Mouse (Mus musculus) limb, embryonic 13.5 days (tissue): ENCODE data around the gene AC131692.1. TPM values are rescaled to one million over a fixed set of nuclear protein-coding genes. Genes with fewer than 3 reads are reported as not detected.

Source experiments
- ATAC-seq: fragments of 200-750 bp; cut with Nextera tagmentation; 2 replicates; pipeline ENCODE4 v1.8.0; 2017; ENCODE audit warnings: low read depth, moderate number of reproducible peaks, moderate TSS enrichment; ENCODE audit not compliant: low FRiP score
- H3K27ac ChIP-seq: fragments of 300-500 bp; sonication (generic); 2 replicates; pipeline ENCODE4 v1.5.1; 2015; ENCODE audit warnings: inconsistent platforms, mild to moderate bottlenecking, moderate library complexity
- H3K27me3 ChIP-seq: fragments of 300-500 bp; sonication (generic); 2 replicates; pipeline ENCODE4 v1.6.1; 2015; ENCODE audit warnings: mild to moderate bottlenecking, inconsistent platforms
- H3K36me3 ChIP-seq: fragments of 300-500 bp; sonication (generic); 2 replicates; pipeline ENCODE4 v1.6.1; 2015; ENCODE audit warnings: inconsistent platforms, mild to moderate bottlenecking, moderate library complexity
- H3K4me1 ChIP-seq: fragments of 300-500 bp; sonication (generic); 2 replicates; pipeline ENCODE4 v1.6.1; 2015; ENCODE audit warnings: inconsistent platforms
- H3K4me2 ChIP-seq: fragments of 300-500 bp; sonication (generic); replicated peaks from 2 replicates; pipeline ENCODE4 v1.6.1; 2015; ENCODE audit warnings: inconsistent platforms, mild to moderate bottlenecking, moderate library complexity
- H3K4me3 ChIP-seq: fragments of 300-500 bp; sonication (generic); 2 replicates; pipeline ENCODE4 v1.5.1; 2015; ENCODE audit warnings: moderate library complexity, mild to moderate bottlenecking, inconsistent platforms
- H3K9ac ChIP-seq: fragments of 300-500 bp; sonication (generic); 2 replicates; pipeline ENCODE4 v1.6.1; 2015; ENCODE audit warnings: mild to moderate bottlenecking, inconsistent platforms
- H3K9me3 ChIP-seq: fragments of 300-500 bp; sonication (generic); 2 replicates; pipeline ENCODE4 v1.6.1; 2016; ENCODE audit warnings: inconsistent platforms
- WGBS: fragments of 180-500 bp; shearing (Covaris S2); methylation state at CpG from one replicate; pipeline ENCODE4 v1.1.7; 2015; 5-methylcytosine and 5-hydroxymethylcytosine counted together
- polyA plus RNA-seq: library from polyadenylated mRNA; unstranded; fragments of >200 nt; fragmentation: Nextera tagmentation; extraction: Ambion mirVana; gene quantifications from 2 replicates; pipeline ENCODE4 v1.2.1, GENCODE M21; 2015

Gene AC131692.1
- polyA plus RNA-seq, 1 experiment from 2014 or later, result 0.73 TPM

DNA sequence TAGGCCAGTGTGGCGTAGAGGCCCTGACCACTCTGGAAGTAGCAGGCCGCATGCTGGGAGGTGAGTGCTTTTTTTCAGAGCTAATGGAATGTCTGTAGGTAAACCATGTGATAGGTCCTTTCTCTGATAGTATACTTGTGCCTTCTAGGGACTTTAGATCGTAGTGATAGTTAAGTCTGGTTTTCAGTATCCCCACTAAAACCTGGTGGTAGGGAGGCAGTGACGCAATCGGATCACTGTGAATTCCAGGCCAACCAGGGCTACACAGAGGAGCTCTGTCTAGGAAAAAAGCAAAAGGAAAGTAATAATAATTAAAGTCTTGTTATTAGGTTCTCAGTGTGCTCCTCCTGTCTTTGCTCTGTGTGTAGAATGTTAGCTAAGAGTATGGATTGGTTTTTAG, 35.7 kb upstream of the AC131692.1 start:
- WGBS, result 29% methylated on average over 5 of the region's 5 CpGs
- H3K27me3 ChIP-seq, result no peaks in the 10 kb centered on the region
- ATAC-seq, result no peak
- H3K4me3 ChIP-seq, result peak overlapping the region; percentile 87
- peaks cover 37% of the 10 kb centered on the region for H3K4me1 ChIP-seq
- H3K9ac ChIP-seq, result peak overlapping the region; percentile 93
- peaks cover 41% of the 10 kb centered on the region for H3K36me3 ChIP-seq
- peak overlapping the region; percentile 55; the same call in 1 of the 2 replicates for H3K27ac ChIP-seq
- H3K4me2 ChIP-seq, result peak overlapping the region; percentile 88
- H3K9me3 ChIP-seq, result no peaks in the 10 kb centered on the region

DNA sequence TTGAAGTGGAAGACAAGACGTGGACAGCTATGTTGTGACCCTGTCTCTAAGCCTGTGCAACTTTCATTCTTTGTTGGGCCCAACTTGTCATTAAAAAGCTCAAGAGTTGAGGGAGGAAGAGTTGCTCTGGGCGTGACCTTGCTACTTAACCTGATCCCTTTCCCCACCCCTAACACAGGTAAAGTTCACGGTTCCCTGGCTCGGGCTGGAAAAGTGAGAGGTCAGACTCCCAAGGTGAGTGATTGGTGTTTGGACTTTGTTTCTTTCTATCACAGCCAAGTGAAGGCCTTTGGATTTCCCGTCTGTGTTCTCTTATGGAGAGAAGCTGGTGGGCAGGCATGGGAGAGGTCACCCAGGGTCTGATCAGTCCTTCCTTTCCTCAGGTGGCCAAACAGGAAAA, 35.3 kb upstream of the AC131692.1 start:
- Histone ChIP-seq H3K27ac (no peak overlapping the region), H3K4me3 (peak overlapping the region; percentile 87), H3K4me2 (peak overlapping the region; percentile 88), H3K4me1 (peaks cover 37% of the 10 kb centered on the region), H3K27me3 (no peaks in the 10 kb centered on the region), H3K9me3 (no peaks in the 10 kb centered on the region), H3K9ac (peak overlapping the region; percentile 93), H3K36me3 (peaks cover 37% of the 10 kb centered on the region)
- 85% methylated on average over 5 of the region's 5 CpGs for WGBS
- ATAC-seq, result no peak

DNA sequence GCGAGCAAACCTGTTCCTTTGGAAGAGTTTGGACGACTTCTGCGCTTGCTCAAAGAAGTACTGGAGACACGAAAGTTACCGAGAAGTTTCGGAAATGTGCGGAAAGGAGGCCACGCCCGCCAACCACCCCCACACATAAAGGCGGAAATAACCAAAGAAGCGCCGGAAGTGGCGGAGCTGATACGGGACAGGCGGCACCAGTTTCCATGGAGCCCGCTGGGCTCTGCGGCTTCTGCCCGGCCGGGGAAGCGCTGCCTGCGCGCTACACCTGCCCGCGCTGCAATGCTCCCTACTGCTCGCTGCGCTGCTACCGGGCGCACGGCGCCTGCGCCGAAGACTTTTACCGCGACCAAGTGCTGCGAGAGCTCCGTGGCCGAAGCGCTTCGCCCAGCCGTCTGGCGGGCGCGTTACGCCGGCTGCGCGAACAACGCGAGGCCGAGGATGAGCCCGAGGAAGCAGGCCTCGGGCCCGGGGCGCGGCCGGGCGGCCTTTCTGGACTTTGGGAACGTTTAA, 33.1 kb upstream of the AC131692.1 start, which contains the start of gene Znhit2:
Gene Znhit2 (plus strand): TSS at position 172 of the 513 bp plus-strand sequence.
- Histone ChIP-seq H3K9ac (peak within 1 kb of the TSS; percentile 97), H3K4me3 (peak within 1 kb of the TSS; percentile 88), H3K4me1 (peaks cover 36% of the 10 kb centered on the region), H3K27ac (peak within 1 kb of the TSS; percentile 94), H3K4me2 (peak within 1 kb of the TSS; percentile 100), H3K9me3 (no peaks in the 10 kb centered on the region), H3K36me3 (peaks cover 18% of the 10 kb centered on the region), H3K27me3 (no peaks in the 10 kb centered on the region)
- under 1% methylated on average over 58 of the region's 58 CpGs for WGBS
- peak; percentile 73 for ATAC-seq

DNA sequence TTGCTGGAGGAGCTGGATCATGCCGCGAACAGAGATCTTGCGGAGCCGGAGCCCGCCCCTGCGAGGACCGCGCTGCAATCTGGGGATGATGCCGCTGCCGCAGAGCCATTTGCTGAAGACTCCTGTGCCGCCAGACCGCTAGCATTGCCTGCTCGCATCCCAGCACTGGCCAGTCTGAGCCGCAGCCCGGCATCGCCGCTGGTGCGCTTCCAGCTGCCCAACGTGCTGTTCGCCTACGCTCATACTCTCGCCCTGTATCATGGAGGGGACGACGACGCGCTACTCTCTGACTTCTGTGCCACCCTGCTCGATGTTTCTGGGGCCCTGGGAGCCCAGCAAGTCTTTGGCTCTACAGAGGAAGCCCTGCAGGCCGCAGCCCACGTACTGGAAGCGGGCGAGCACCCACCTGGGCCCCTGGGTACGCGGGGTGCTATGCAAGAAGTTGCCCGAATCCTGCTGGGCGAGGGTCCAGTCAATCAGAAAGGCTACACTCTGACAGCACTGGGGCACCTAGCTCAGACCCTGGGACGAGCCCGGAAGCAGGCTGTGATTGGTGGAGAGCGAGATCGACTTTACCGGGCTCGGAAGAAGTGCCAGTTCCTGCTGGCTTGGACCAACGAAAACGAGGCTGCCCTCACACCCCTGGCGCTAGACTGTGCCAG, 32.4 kb upstream of the AC131692.1 start:
- Histone ChIP-seq H3K9ac (peak overlapping the region; percentile 97), H3K4me3 (peak overlapping the region; percentile 88), H3K36me3 (peaks cover 18% of the 10 kb centered on the region), H3K9me3 (no peaks in the 10 kb centered on the region), H3K27me3 (no peaks in the 10 kb centered on the region), H3K4me2 (peak overlapping the region; percentile 100), H3K27ac (peak overlapping the region; percentile 94), H3K4me1 (peaks cover 35% of the 10 kb centered on the region)
- 2% methylated on average over 44 of the region's 44 CpGs for WGBS
- no peak for ATAC-seq

DNA sequence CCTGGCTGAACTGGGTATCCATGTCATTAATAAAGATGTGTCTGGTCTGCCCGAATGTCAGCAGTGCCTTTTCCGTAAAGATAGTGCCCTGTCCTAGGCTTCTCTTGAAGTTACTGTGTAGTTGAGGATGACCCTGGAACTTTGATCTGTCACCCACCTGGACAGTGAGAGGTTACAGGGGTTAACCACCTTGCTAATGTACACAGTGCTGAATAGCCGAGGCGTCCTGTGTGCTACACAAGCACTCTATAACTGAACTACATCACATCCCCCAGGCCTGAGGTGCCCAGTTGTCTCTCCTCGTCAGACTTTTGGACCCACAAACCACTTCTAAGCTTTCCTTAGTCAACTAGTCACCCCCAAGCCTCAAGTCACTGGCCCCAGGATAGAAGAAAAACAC, 31.8 kb upstream of the AC131692.1 start:
- Histone ChIP-seq H3K27me3 (no peaks in the 10 kb centered on the region), H3K9me3 (no peaks in the 10 kb centered on the region), H3K9ac (peak overlapping the region; percentile 97), H3K4me1 (peaks cover 39% of the 10 kb centered on the region), H3K4me2 (peak overlapping the region; percentile 100), H3K27ac (no peak overlapping the region; the same call in 1 of the 2 replicates), H3K36me3 (peaks cover 18% of the 10 kb centered on the region), H3K4me3 (peak overlapping the region; percentile 88)
- 72% methylated on average over 5 of the region's 5 CpGs for WGBS
- no peak for ATAC-seq

DNA sequence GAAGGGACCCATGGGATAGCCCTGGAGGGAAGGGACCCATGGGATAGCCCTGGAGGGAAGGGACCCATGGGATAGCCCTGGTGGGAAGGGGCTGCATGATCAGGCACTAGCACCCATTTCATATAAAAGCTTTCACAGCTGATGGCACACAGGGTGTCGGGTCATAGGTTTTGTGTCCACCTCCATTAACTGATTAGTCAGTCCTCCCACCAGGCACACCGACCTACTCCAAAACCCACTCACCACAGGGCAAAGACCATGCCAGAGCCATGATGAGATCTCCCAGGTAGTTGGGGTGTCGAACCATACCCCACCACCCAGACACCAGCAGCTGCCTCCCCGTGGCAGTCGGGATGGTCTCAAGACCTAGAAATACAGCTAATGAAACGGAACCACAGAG, 31.1 kb upstream of the AC131692.1 start:
- Histone ChIP-seq H3K4me1 (peaks cover 44% of the 10 kb centered on the region), H3K4me2 (peak overlapping the region; percentile 100), H3K9me3 (no peaks in the 10 kb centered on the region), H3K27ac (no peak overlapping the region), H3K36me3 (peaks cover 18% of the 10 kb centered on the region), H3K9ac (peak overlapping the region; percentile 97), H3K4me3 (peak overlapping the region; percentile 88; the same call in 1 of the 2 replicates), H3K27me3 (no peaks in the 10 kb centered on the region)
- 89% methylated on average over 6 of the region's 6 CpGs for WGBS
- ATAC-seq, result no peak

DNA sequence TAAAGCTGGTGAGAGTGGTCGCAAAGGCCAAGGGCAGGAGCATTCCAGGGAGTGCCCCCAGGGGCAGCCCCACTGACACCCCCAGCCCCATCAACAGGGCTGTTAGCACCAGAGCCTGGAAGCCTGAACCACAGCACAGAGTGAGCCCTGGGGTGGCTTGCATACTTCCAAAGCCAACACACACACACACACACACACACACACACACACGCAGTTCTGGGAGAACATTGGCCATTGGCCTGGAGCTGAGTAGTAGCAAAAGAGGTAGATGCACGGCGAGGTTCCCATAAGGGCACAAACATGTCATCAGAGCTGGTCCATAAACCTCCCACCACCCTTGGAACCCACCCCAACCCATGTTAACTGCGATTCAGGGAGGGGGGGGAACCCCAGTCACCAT, 27.6 kb upstream of the AC131692.1 start:
- Histone ChIP-seq H3K36me3 (peaks cover 34% of the 10 kb centered on the region), H3K27me3 (no peaks in the 10 kb centered on the region), H3K9me3 (no peaks in the 10 kb centered on the region), H3K4me2 (peak overlapping the region; percentile 98), H3K27ac (0 out of 2 replicates have a peak overlapping the region, but pooled peaks have one; percentile 67), H3K4me3 (peak overlapping the region; percentile 50), H3K9ac (peak overlapping the region; percentile 60), H3K4me1 (peaks cover 34% of the 10 kb centered on the region)
- WGBS, result 32% methylated on average over 5 of the region's 5 CpGs
- ATAC-seq, result no peak

DNA sequence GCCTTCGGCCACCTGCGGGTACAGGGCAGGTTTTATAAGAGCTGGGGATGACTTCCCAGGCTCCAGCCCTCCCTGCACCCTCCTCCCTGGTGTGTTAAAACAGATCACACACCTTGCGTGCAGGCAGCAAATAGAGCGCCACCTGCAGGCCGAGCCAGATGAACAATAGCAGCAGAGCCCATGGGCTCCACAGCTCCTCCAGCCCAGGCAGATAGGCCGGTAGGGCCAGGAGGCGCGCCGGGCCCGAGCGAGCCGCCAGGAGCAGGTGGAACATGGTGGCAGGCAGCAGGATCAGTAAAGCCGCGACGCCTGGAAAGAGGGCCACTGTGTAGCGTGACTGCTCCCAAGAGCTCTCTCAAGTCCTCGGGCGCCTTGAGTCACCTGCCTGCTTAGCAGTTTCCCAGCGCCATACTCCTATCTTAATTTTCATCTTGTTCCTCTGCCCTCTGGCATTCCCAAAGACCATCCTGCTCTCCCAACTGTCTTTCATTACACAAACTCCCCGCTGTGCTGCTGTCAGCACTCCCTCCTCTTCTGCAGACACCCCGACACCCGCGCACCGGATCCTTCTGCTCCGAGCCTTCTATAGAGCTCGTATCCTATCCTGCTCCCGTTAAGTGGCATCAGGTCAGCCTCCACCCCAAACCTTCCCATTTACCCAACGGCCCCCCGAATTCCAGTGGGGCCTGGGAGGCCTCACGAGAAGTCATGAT, 27.1 kb upstream of the AC131692.1 start:
- Histone ChIP-seq H3K27ac (peak overlapping the region; percentile 67), H3K9me3 (no peaks in the 10 kb centered on the region), H3K36me3 (peaks cover 36% of the 10 kb centered on the region), H3K27me3 (no peaks in the 10 kb centered on the region), H3K4me1 (peaks cover 28% of the 10 kb centered on the region), H3K9ac (peak overlapping the region; percentile 60), H3K4me3 (peak overlapping the region; percentile 50), H3K4me2 (peak overlapping the region; percentile 98)
- WGBS, result under 1% methylated on average over 30 of the region's 30 CpGs
- peak; percentile 35 for ATAC-seq

DNA sequence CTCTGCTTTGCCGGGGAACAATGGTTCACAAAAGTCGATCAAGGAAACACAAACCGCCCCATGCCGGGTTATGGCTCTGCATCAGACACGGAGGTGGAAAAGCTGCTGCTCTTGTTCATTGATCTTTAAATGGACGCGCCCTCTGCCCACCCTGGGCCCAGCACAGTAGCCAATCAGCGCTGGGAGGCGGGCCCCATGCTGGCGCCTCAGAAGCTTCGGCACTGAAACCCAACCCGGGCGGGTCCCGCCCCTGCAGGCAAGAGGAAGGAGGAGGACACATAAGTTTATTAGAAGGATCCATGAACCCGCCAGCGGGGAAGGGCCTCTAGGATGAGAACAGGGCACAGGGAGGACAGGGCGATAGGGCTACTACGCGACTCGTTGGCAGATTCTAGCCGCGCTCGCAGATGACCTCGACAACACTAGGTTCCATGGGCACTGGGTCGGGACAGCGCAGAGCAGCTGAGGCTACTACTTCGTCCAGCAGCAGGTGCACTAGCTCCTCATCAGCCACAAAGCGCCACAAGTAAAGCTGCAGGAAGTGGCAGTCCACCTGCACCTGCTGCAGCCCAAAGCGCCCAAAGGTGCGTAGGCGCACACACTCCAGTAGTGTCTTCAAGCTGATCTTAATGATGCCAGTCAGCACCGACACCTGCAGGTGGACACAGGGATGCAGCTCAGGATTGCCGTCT, 26.3 kb upstream of the AC131692.1 start, which contains the start of gene Tm7sf2:
Gene Tm7sf2 (minus strand): TSS at position 650 of the 692 bp plus-strand sequence.
- no peaks in the 10 kb centered on the region for H3K9me3 ChIP-seq
- H3K36me3 ChIP-seq, result peaks cover 39% of the 10 kb centered on the region
- ATAC-seq, result peak; percentile 95
- peaks cover 21% of the 10 kb centered on the region for H3K4me1 ChIP-seq
- peak within 1 kb of the TSS; percentile 67 for H3K27ac ChIP-seq
- H3K27me3 ChIP-seq, result no peaks in the 10 kb centered on the region
- 9% methylated on average over 33 of the region's 33 CpGs for WGBS
- peak within 1 kb of the TSS; percentile 50 for H3K4me3 ChIP-seq
- H3K4me2 ChIP-seq, result peak within 1 kb of the TSS; percentile 98
- peak within 1 kb of the TSS; percentile 60 for H3K9ac ChIP-seq

DNA sequence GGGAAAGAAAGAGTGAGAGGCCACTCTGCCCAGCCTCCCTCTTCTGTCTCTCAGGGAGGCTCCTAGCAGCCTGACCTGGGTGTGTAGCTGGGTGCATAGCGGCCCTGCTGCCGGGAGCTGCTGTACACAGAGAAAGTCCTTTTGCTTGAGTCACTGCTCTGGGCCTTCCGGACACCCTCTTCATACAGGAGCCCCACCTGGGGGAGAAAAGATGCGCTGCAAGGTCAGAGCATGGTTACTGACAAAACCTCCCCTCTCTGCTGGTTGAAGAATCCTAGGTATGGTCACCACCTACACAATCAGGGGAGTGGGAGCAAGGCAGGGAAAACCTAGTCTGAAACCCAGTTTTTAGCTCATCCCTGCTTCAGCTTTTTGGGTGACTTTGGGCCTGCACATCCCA, 25.3 kb upstream of the AC131692.1 start:
- Histone ChIP-seq H3K4me1 (peaks cover 19% of the 10 kb centered on the region), H3K9me3 (no peaks in the 10 kb centered on the region), H3K9ac (no peak overlapping the region), H3K4me3 (no peak overlapping the region), H3K4me2 (no peak overlapping the region), H3K27ac (no peak overlapping the region), H3K27me3 (no peaks in the 10 kb centered on the region), H3K36me3 (peaks cover 48% of the 10 kb centered on the region)
- no peak for ATAC-seq
- 84% methylated on average over 4 of the region's 4 CpGs for WGBS

DNA sequence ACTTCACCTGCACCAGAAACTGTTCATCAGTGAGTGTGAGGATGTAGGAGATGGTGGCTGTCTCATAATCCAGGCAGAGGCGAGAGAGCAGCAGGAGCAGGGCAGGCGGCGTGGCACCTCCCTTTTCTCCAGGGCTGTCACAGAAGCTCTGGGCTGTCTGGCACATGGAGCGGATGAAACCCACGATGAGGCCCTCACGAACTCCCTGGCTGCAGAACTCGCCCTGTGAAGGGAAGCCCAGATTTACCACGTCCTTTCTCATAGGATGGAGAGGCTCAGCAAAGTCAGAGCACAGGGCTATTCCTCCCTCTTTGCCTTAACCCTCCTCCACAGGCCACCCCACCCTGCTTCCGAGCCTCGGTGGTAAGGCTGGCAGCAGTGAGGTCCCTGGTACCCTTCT, 24.4 kb upstream of the AC131692.1 start:
- ATAC-seq, result no peak
- Histone ChIP-seq H3K4me3 (no peak overlapping the region), H3K4me2 (no peak overlapping the region), H3K4me1 (peaks cover 19% of the 10 kb centered on the region), H3K27me3 (no peaks in the 10 kb centered on the region), H3K27ac (no peak overlapping the region), H3K36me3 (peaks cover 55% of the 10 kb centered on the region), H3K9me3 (no peaks in the 10 kb centered on the region), H3K9ac (no peak overlapping the region; the same call in 1 of the 2 replicates)
- WGBS, result 90% methylated on average over 10 of the region's 10 CpGs
